Mouse (Mus musculus) ES-Bruce4 (cell line): ENCODE measurements around the gene Cish.

ENCODE experiments used
- CTCF ChIP-seq: IDR thresholded peaks from one replicate; pipeline ENCODE4 v1.8.1; 2011; ENCODE audit warnings: low read depth, low read length
- POLR2A ChIP-seq: IDR thresholded peaks from one replicate; pipeline ENCODE4 v1.8.1; 2011; ENCODE audit warnings: low read length; ENCODE audit not compliant: insufficient read depth

DNA sequence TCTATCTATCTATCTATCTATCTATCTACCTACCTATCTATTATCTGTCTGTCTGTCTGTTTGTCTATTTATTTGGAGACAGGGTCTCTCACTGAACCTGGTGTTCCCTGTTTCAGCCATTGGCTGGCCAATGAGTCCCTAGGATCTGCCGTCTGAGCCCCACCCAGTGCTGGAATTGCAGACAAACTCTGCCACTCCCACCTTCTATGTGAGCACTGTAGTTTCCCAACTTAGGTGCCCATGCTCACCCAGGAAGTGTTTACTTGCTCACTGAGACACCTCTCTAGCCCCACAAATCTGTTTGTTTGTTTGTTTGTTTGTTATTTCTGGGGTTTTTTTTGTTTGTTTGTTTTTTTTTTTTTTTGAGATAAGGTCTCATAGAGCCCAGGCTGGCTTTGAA is 28.8 kb upstream of the Cish start:
- TF ChIP-seq CTCF (no peak), POLR2A (no peak)
